Mouse (Mus musculus) testis, adult 2 months (tissue): ENCODE data around the gene Gck.

Experiments used
- CTCF ChIP-seq: fragments of 200-500 bp; IDR thresholded peaks from 2 replicates; pipeline ENCODE4 v1.5.1; 2012; ENCODE audit warnings: low read depth, mild to moderate bottlenecking, inconsistent platforms, low read length, moderate library complexity; ENCODE audit not compliant: control insufficient read depth, insufficient read depth, insufficient replicate concordance
- POLR2A ChIP-seq: fragments of 200-500 bp; IDR thresholded peaks from 2 replicates; pipeline ENCODE4 v1.6.1; 2012; ENCODE audit warnings: low read depth, mild to moderate bottlenecking, inconsistent platforms, low read length, moderate library complexity; ENCODE audit not compliant: control insufficient read depth

DNA sequence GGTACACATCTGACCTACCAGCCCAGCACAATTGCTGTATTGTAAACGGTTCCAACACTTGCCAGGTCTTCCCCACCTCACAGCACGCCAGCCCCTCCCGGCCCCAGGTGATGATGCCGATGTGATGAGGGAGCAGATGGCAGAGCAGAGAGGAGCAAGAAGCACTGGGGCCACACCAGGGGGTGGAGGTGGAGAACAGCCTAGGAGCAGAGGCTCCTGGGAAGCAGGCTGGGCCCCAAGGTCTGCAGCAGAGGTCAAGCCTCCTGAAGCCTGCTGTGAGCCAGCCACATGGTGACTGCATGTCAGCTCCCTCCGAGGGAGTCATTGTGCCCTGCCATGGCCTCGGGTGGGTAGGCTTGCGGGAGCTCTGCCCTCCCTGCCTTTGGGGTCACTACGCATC, 30.7 kb upstream of the Gck start:
- TF ChIP-seq POLR2A (no peak), CTCF (no peak)
